Mouse (Mus musculus) liver, postnatal 0 days (tissue): ENCODE results near the gene Cd244a.

Experiments
- CTCF ChIP-seq: sonication (generic); IDR thresholded peaks from 2 replicates; pipeline ENCODE4 v1.5.1; 2016; ENCODE audit warnings: antibody characterized with exemption, low read depth
- EP300 ChIP-seq: IDR thresholded peaks from 2 replicates; pipeline ENCODE4 v1.6.1; 2016; ENCODE audit warnings: antibody characterized with exemption, low read depth, mild to moderate bottlenecking

DNA sequence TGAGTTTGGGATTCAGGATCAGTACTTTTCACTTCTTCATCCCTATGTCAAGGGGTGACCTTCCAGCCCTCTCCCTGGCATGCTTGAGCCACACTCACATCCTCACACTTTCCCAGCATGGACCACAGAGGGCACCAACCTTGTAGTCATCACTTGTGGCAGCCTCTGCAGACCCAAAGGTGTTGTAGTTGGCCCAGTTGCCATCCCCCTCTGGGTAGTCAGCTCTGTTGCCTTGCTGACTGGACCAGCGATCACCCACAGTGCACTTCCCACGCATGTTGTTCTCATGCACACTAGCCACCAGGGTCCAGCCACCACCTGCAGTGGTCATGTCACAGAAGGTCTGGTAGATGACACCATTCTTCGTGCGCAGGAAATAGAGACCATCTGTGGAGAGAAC is 27.6 kb upstream of the Cd244a start:
- TF ChIP-seq CTCF (no peak), EP300 (no peak)
